Mouse (Mus musculus) neural tube, embryonic 13.5 days (tissue): ENCODE measurements around the gene Camta1. TPM values are rescaled to one million over a fixed set of nuclear protein-coding genes. Genes with fewer than 3 reads are reported as not detected.

Source experiments
- ATAC-seq: fragments of 200-750 bp; cut with Nextera tagmentation; 2 replicates; pipeline ENCODE4 v1.8.0; 2017; ENCODE audit warnings: low read depth, mild to moderate bottlenecking, moderate TSS enrichment, moderate library complexity
- H3K27ac ChIP-seq: fragments of 300-500 bp; sonication (generic); replicated peaks from 2 replicates; pipeline ENCODE4 v1.5.1; 2015; ENCODE audit warnings: moderate library complexity, mild to moderate bottlenecking, inconsistent platforms
- H3K27me3 ChIP-seq: fragments of 300-500 bp; sonication (generic); 2 replicates; pipeline ENCODE4 v1.6.1; 2015; ENCODE audit warnings: mild to moderate bottlenecking, inconsistent platforms
- H3K36me3 ChIP-seq: fragments of 300-500 bp; sonication (generic); 2 replicates; pipeline ENCODE4 v1.6.1; 2015; ENCODE audit warnings: mild to moderate bottlenecking, inconsistent platforms
- H3K4me1 ChIP-seq: fragments of 300-500 bp; sonication (generic); replicated peaks from 2 replicates; pipeline ENCODE4 v1.6.1; 2015; ENCODE audit warnings: inconsistent platforms
- H3K4me2 ChIP-seq: fragments of 300-500 bp; sonication (generic); 2 replicates; pipeline ENCODE4 v1.6.1; 2015; ENCODE audit warnings: inconsistent platforms, mild to moderate bottlenecking, moderate library complexity
- H3K4me3 ChIP-seq: fragments of 300-500 bp; sonication (generic); 2 replicates; pipeline ENCODE4 v1.5.1; 2015; ENCODE audit warnings: mild to moderate bottlenecking, inconsistent platforms
- H3K9ac ChIP-seq: fragments of 300-500 bp; sonication (generic); 2 replicates; pipeline ENCODE4 v1.6.1; 2015; ENCODE audit warnings: moderate library complexity, mild to moderate bottlenecking, inconsistent platforms
- H3K9me3 ChIP-seq: fragments of 300-500 bp; sonication (generic); 2 replicates; pipeline ENCODE4 v1.6.1; 2016; ENCODE audit warnings: inconsistent platforms
- WGBS: fragments of 180-500 bp; shearing (Covaris S2); methylation state at CpG from one replicate; pipeline ENCODE4 v1.1.7; 2015; 5-methylcytosine and 5-hydroxymethylcytosine counted together
- polyA plus RNA-seq: library from polyadenylated mRNA; unstranded; fragments of >200 nt; fragmentation: Nextera tagmentation; extraction: Ambion mirVana; gene quantifications from 2 replicates; pipeline ENCODE4 v1.2.1, GENCODE M21; 2015

Camta1 gene
- polyA plus RNA-seq, 1 experiment from 2014 or later: 165 TPM

GRCm38 (mm10) chr4:150898716-150899365 is 962.8 kb downstream of the Camta1 start:
- WGBS: 58% methylated on average over 13 of the region's 13 CpGs
- no peak overlapping the region for H3K4me2 ChIP-seq
- no peaks in the 10 kb centered on the region for H3K4me1 ChIP-seq
- H3K27ac ChIP-seq: no peak overlapping the region
- no peak overlapping the region for H3K9ac ChIP-seq
- ATAC-seq: peak; percentile 32
- peaks cover 78% of the 10 kb centered on the region for H3K36me3 ChIP-seq
- H3K4me3 ChIP-seq: no peak overlapping the region
- no peaks in the 10 kb centered on the region for H3K9me3 ChIP-seq
- H3K27me3 ChIP-seq: no peaks in the 10 kb centered on the region

GRCm38 (mm10) chr4:150896896-150897624 is 964.6 kb downstream of the Camta1 start:
- H3K9ac ChIP-seq: no peak overlapping the region
- H3K4me3 ChIP-seq: no peak overlapping the region
- no peaks in the 10 kb centered on the region for H3K9me3 ChIP-seq
- no peak for ATAC-seq
- H3K36me3 ChIP-seq: peaks cover 61% of the 10 kb centered on the region
- 92% methylated on average over 26 of the region's 26 CpGs for WGBS
- no peak overlapping the region for H3K27ac ChIP-seq
- H3K27me3 ChIP-seq: no peaks in the 10 kb centered on the region
- H3K4me2 ChIP-seq: no peak overlapping the region
- no peaks in the 10 kb centered on the region for H3K4me1 ChIP-seq

GRCm38 (mm10) chr4:150894718-150895501 is 966.8 kb downstream of the Camta1 start:
- Histone ChIP-seq H3K36me3 (peaks cover 40% of the 10 kb centered on the region), H3K27me3 (no peaks in the 10 kb centered on the region), H3K9me3 (no peaks in the 10 kb centered on the region), H3K4me3 (no peak overlapping the region), H3K4me1 (peaks cover 8% of the 10 kb centered on the region), H3K4me2 (no peak overlapping the region), H3K27ac (no peak overlapping the region), H3K9ac (no peak overlapping the region)
- WGBS: 74% methylated on average over 8 of the region's 8 CpGs
- ATAC-seq: no peak

GRCm38 (mm10) chr4:150891308-150891707 is 970.4 kb downstream of the Camta1 start:
- 77% methylated on average over 5 of the region's 5 CpGs for WGBS
- no peak overlapping the region for H3K9ac ChIP-seq
- peaks cover 16% of the 10 kb centered on the region for H3K4me1 ChIP-seq
- peaks cover 7% of the 10 kb centered on the region; the same call in 1 of the 2 replicates for H3K36me3 ChIP-seq
- no peak overlapping the region for H3K4me2 ChIP-seq
- H3K27me3 ChIP-seq: no peaks in the 10 kb centered on the region
- H3K9me3 ChIP-seq: no peaks in the 10 kb centered on the region
- no peak overlapping the region for H3K4me3 ChIP-seq
- ATAC-seq: no peak
- H3K27ac ChIP-seq: no peak overlapping the region

- 50% methylated on average over 13 of the region's 13 CpGs for WGBS
- peaks cover 16% of the 10 kb centered on the region for H3K4me1 ChIP-seq
- ATAC-seq: no peak
- no peaks in the 10 kb centered on the region for H3K9me3 ChIP-seq
- H3K4me2 ChIP-seq: peak overlapping the region; percentile 35
- 0 out of 2 replicates have a peak overlapping the region, but pooled peaks have one; percentile 14 for H3K27ac ChIP-seq
- H3K9ac ChIP-seq: no peak overlapping the region
- H3K36me3 ChIP-seq: no peaks in the 10 kb centered on the region
- H3K27me3 ChIP-seq: no peaks in the 10 kb centered on the region
- H3K4me3 ChIP-seq: no peak overlapping the region
Observed at GRCm38 (mm10) chr4:150889955-150890315, 971.7 kb downstream of the Camta1 start.

GRCm38 (mm10) chr4:150889273-150889954 is 972.3 kb downstream of the Camta1 start:
- 0 out of 2 replicates have a peak overlapping the region, but pooled peaks have one; percentile 14 for H3K27ac ChIP-seq
- WGBS: 42% methylated on average over 20 of the region's 20 CpGs
- no peak overlapping the region for H3K9ac ChIP-seq
- H3K4me2 ChIP-seq: peak overlapping the region; percentile 35
- H3K4me3 ChIP-seq: no peak overlapping the region
- H3K36me3 ChIP-seq: no peaks in the 10 kb centered on the region
- H3K4me1 ChIP-seq: peaks cover 16% of the 10 kb centered on the region
- ATAC-seq: no peak
- no peaks in the 10 kb centered on the region for H3K9me3 ChIP-seq
- no peaks in the 10 kb centered on the region for H3K27me3 ChIP-seq

GRCm38 (mm10) chr4:150888492-150888891 is 973.2 kb downstream of the Camta1 start:
- Histone ChIP-seq H3K9me3 (no peaks in the 10 kb centered on the region), H3K4me2 (no peak overlapping the region), H3K4me3 (no peak overlapping the region), H3K27ac (no peak overlapping the region), H3K9ac (no peak overlapping the region), H3K36me3 (no peaks in the 10 kb centered on the region), H3K27me3 (no peaks in the 10 kb centered on the region), H3K4me1 (peaks cover 16% of the 10 kb centered on the region)
- ATAC-seq: no peak
- WGBS: 82% methylated on average over 4 of the region's 4 CpGs

GRCm38 (mm10) chr4:150887903-150888302 is 973.8 kb downstream of the Camta1 start:
- Histone ChIP-seq H3K9ac (no peak overlapping the region), H3K4me2 (no peak overlapping the region), H3K36me3 (no peaks in the 10 kb centered on the region), H3K27me3 (no peaks in the 10 kb centered on the region), H3K4me3 (no peak overlapping the region), H3K27ac (no peak overlapping the region), H3K9me3 (no peaks in the 10 kb centered on the region), H3K4me1 (peaks cover 16% of the 10 kb centered on the region)
- whole genome bisulfite sequencing: 91% methylated on average over 5 of the region's 5 CpGs
- ATAC-seq: no peak

GRCm38 (mm10) chr4:150882632-150883031 is 979.0 kb downstream of the Camta1 start:
- Histone ChIP-seq H3K36me3 (peaks cover 12% of the 10 kb centered on the region; the same call in 1 of the 2 replicates), H3K27me3 (no peaks in the 10 kb centered on the region), H3K27ac (no peak overlapping the region), H3K4me1 (no peaks in the 10 kb centered on the region), H3K9me3 (peaks cover 28% of the 10 kb centered on the region), H3K9ac (no peak overlapping the region), H3K4me2 (no peak overlapping the region), H3K4me3 (no peak overlapping the region)
- 85% methylated on average over 5 of the region's 5 CpGs for WGBS
- no peak for ATAC-seq

GRCm38 (mm10) chr4:150880364-150880763 is 981.3 kb downstream of the Camta1 start:
- Histone ChIP-seq H3K4me3 (no peak overlapping the region), H3K36me3 (peaks cover 12% of the 10 kb centered on the region; the same call in 1 of the 2 replicates), H3K9ac (no peak overlapping the region), H3K4me2 (no peak overlapping the region), H3K27ac (no peak overlapping the region), H3K27me3 (no peaks in the 10 kb centered on the region), H3K9me3 (peaks cover 28% of the 10 kb centered on the region), H3K4me1 (no peaks in the 10 kb centered on the region)
- no peak for ATAC-seq
- 89% methylated on average over 5 of the region's 5 CpGs for WGBS

GRCm38 (mm10) chr4:150879631-150880030 is 982.0 kb downstream of the Camta1 start:
- no peak overlapping the region for H3K9ac ChIP-seq
- H3K27ac ChIP-seq: no peak overlapping the region
- H3K4me2 ChIP-seq: no peak overlapping the region
- peaks cover 28% of the 10 kb centered on the region for H3K9me3 ChIP-seq
- no peaks in the 10 kb centered on the region for H3K4me1 ChIP-seq
- H3K36me3 ChIP-seq: peaks cover 12% of the 10 kb centered on the region; the same call in 1 of the 2 replicates
- no peak for ATAC-seq
- 96% methylated on average over 22 of the region's 22 CpGs for WGBS
- no peak overlapping the region for H3K4me3 ChIP-seq
- H3K27me3 ChIP-seq: no peaks in the 10 kb centered on the region
